Mouse (Mus musculus) testis, adult 2 months (tissue): ENCODE measurements around the gene Ttll7. TPM values are rescaled to one million over a fixed set of nuclear protein-coding genes. Genes with fewer than 3 reads are reported as not detected.
A peak's percentile ranks its signal among the peaks of the same experiment; 100 is the strongest.

Experiments used
- H3K27ac ChIP-seq: fragments of 200-500 bp; 2 replicates; pipeline ENCODE4 v1.5.1; 2012; ENCODE audit warnings: low read depth, low read length; ENCODE audit not compliant: control insufficient read depth, insufficient read depth
- H3K27me3 ChIP-seq: fragments of 200-500 bp; 2 replicates; pipeline ENCODE4 v1.6.1; 2012; ENCODE audit warnings: mild to moderate bottlenecking, low read length, moderate library complexity; ENCODE audit not compliant: control insufficient read depth, insufficient read depth
- H3K36me3 ChIP-seq: fragments of 200-500 bp; 2 replicates; pipeline ENCODE4 v1.6.1; 2012; ENCODE audit warnings: mild to moderate bottlenecking, low read length; ENCODE audit not compliant: control insufficient read depth, insufficient read depth
- H3K4me1 ChIP-seq: fragments of 200-500 bp; 2 replicates; pipeline ENCODE4 v1.6.1; 2012; ENCODE audit warnings: low read length; ENCODE audit not compliant: control insufficient read depth, insufficient read depth
- H3K4me3 ChIP-seq: fragments of 200-500 bp; 2 replicates; pipeline ENCODE4 v1.5.1; 2012; ENCODE audit warnings: low read depth, mild to moderate bottlenecking, low read length, moderate library complexity, mixed read lengths; ENCODE audit not compliant: control insufficient read depth
- CTCF ChIP-seq: fragments of 200-500 bp; IDR thresholded peaks from 2 replicates; pipeline ENCODE4 v1.5.1; 2012; ENCODE audit warnings: low read depth, mild to moderate bottlenecking, inconsistent platforms, low read length, moderate library complexity; ENCODE audit not compliant: control insufficient read depth, insufficient read depth, insufficient replicate concordance
- POLR2A ChIP-seq: fragments of 200-500 bp; IDR thresholded peaks from 2 replicates; pipeline ENCODE4 v1.6.1; 2012; ENCODE audit warnings: low read depth, mild to moderate bottlenecking, inconsistent platforms, low read length, moderate library complexity; ENCODE audit not compliant: control insufficient read depth
- polyA plus RNA-seq: library from polyadenylated mRNA; depleted of rRNA; stranded (reverse); fragments of >200 nt; gene quantifications from 2 replicates; pipeline ENCODE4 v1.2.3, GENCODE M21; 2012

Ttll7 gene
- polyA plus RNA-seq, 1 experiment, result 24.6 TPM

DNA sequence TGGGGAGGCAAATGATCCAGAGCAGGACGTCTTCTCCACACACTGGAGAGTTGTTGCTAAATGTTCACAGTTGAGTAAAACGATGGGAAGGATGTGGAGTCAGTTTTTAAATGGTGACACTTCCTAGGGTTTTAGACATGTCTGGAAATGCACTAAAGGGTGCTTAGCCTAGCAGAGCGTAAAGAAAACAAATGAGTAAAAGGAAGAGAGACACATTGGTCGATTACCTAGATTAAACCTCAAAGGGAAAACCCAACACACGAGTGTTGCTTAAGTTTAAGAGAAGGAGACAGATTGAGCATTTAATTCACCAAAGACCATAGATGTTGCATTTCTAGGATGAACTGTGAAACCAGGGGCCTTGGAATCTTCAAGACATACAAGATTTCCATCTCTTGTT lies 76.8 kb downstream of the Ttll7 start:
- TF ChIP-seq CTCF (no peak), POLR2A (no peak)
- no peak overlapping the region for H3K4me3 ChIP-seq
- H3K27ac ChIP-seq, result no peak overlapping the region
- H3K4me1 ChIP-seq, result no peaks in the 10 kb centered on the region
- no peaks in the 10 kb centered on the region for H3K27me3 ChIP-seq
- H3K36me3 ChIP-seq, result no peaks in the 10 kb centered on the region

- H3K36me3 ChIP-seq, result no peaks in the 10 kb centered on the region
- no peak overlapping the region for H3K27ac ChIP-seq
- TF ChIP-seq CTCF (no peak), POLR2A (no peak)
- H3K4me3 ChIP-seq, result no peak overlapping the region
- no peaks in the 10 kb centered on the region for H3K27me3 ChIP-seq
- no peaks in the 10 kb centered on the region for H3K4me1 ChIP-seq
Measured at GRCm38 (mm10) chr3:146931190-146931589, 79.0 kb downstream of the Ttll7 start.

DNA sequence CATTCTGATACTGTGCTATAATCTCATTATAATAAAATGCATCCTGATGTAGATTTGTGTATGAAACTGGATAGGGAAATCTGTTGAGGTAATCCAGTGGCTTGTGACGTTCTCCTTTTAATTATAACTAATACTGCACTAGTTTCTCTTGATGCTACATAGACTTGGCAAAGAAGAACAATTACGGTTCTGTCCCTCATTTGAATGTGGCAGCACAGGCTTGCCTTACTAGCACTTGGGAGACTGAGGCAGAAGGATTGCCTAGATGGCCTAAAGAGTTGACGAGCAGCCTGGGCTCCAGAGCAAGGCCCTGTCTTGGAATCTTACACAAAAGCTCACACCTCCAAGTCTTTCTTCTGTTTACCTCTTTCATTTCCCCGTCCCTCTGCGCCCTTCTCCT lies 80.3 kb downstream of the Ttll7 start:
- Histone ChIP-seq H3K4me3 (no peak overlapping the region), H3K27ac (no peak overlapping the region), H3K36me3 (no peaks in the 10 kb centered on the region), H3K4me1 (no peaks in the 10 kb centered on the region), H3K27me3 (no peaks in the 10 kb centered on the region)
- no peak for TF ChIP-seq CTCF
- no peak for TF ChIP-seq POLR2A

DNA sequence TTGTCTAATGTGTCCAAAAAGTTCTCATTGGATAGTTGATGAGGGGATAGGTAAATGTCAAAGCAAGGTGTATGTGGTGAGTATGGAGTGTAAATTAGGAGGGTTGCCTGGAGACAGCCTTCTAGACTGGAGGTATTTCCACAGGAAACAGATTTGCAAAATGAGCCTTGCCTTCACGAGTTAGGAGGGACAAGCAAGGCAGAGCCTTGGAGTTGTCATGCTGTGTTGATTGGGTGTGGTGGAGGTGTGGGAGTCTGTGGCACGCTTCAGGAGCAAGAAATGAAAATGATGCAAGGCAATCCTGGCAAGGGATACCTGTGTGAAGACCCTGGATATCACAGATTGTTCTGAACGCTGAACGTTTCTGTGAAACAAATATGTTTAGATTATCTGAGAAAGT lies 84.7 kb downstream of the Ttll7 start:
- no peak overlapping the region for H3K4me3 ChIP-seq
- H3K27me3 ChIP-seq, result no peaks in the 10 kb centered on the region
- H3K4me1 ChIP-seq, result no peaks in the 10 kb centered on the region
- H3K36me3 ChIP-seq, result no peaks in the 10 kb centered on the region
- no peak for TF ChIP-seq POLR2A
- no peak for TF ChIP-seq CTCF
- H3K27ac ChIP-seq, result no peak overlapping the region

DNA sequence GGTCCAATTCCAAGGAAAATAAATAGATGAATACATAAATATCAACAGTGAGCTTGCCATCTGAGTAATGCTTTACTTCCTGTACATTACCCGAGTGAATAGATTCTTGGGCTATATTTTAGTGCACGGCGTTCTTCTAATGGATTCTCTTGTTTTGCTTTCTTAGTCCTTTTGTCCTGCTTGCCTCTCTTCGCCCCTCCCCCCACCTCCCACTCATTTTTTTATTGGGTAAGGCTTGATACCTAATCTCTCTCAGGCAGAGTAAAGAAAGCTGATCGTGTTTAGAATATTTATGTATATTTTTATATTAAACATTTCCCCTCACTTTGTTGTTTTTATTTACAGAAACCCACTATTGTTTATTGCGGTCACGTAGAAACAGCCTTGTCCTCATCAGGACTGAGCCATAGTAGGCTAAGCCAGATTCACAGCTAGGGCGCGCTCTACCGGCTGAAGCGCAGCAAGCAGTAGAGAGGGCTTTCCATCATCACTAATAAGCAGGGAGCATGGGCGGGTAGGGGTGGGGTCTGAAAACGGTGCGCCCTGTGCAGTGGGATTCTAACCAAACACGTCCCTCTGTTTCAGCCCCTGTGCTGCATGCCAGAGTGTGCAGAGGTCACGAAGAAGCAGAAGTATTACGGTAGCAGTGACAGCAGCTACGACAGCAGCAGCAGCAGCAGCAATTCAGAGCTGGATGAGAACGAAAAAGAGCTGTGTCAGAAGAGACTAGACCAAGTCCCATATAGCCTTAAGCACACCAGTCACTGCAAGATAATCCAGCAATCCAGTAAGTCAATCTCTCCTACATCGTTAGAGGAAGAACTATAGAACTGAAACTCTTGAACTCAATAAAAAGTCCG lies 87.5 kb downstream of the Ttll7 start:
- H3K27me3 ChIP-seq, result no peaks in the 10 kb centered on the region
- H3K27ac ChIP-seq, result no peak overlapping the region
- TF ChIP-seq POLR2A, result no peak
- TF ChIP-seq CTCF, result peak; percentile 13; the same call in 1 of the 2 replicates
- H3K4me1 ChIP-seq, result no peaks in the 10 kb centered on the region
- no peaks in the 10 kb centered on the region for H3K36me3 ChIP-seq
- H3K4me3 ChIP-seq, result no peak overlapping the region

- Histone ChIP-seq H3K27me3 (no peaks in the 10 kb centered on the region), H3K4me3 (no peak overlapping the region), H3K27ac (no peak overlapping the region), H3K36me3 (no peaks in the 10 kb centered on the region), H3K4me1 (no peaks in the 10 kb centered on the region)
- TF ChIP-seq CTCF, result no peak
- no peak for TF ChIP-seq POLR2A
Measured at GRCm38 (mm10) chr3:146943101-146943500, 90.9 kb downstream of the Ttll7 start.

DNA sequence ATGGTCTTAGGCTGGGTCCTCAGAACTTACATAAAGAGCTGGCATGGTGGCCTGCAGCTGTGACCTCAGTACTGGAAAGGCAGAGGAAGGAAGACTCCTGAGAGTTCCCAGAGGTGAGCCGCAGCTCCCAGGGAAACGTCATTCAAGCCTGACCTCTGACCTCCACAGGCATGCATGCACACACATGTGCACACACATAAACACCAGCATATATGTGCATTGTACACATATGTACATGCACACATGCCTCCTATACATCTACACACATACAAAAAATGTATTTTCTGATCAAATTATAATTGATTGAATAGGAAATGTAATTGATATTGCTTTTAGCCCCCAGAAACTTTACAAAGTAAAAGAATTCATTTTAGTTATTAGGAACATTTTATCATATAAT lies 93.2 kb downstream of the Ttll7 start:
- Histone ChIP-seq H3K36me3 (no peaks in the 10 kb centered on the region), H3K4me1 (no peaks in the 10 kb centered on the region), H3K4me3 (no peak overlapping the region), H3K27ac (no peak overlapping the region), H3K27me3 (no peaks in the 10 kb centered on the region)
- TF ChIP-seq POLR2A, result no peak
- no peak for TF ChIP-seq CTCF

DNA sequence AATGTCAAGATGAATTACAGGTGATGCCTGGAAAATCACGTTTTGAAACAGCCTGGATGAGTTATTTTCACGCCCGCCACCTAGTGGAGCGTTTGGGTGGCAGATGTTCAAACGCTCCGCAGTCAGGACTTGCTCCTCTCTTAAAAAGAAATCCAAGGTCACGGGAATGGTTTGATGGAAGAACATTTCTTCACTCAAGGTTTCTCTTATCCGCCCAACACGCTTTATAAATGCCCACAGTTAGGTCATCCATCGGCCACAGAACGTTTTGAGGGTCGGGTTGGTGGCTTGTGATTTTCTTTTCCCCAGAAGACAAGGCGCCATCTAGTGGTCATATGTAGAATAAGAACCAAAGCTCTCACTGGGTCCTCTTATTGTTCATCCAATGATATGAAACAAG lies 93.7 kb downstream of the Ttll7 start:
- Histone ChIP-seq H3K27ac (no peak overlapping the region), H3K4me1 (no peaks in the 10 kb centered on the region)
- TF ChIP-seq POLR2A, result no peak
- peak; percentile 31 for TF ChIP-seq CTCF

More for the DNA sequence above, 93.7 kb downstream of the Ttll7 start:
- H3K4me3 ChIP-seq, result peak overlapping the region; percentile 45
- no peaks in the 10 kb centered on the region for H3K36me3 ChIP-seq
- H3K27me3 ChIP-seq, result no peaks in the 10 kb centered on the region
